ENCODE assay signal across 14 mouse cellular contexts in genomic region chr2:11612939-11613338, GRCm38 (mm10). TPM values are rescaled to one million over a fixed set of nuclear protein-coding genes. Genes with fewer than 3 reads are reported as not detected.
"Had no signal": no experiment of that assay in that cellular context is flagged by ENCODE, and none has a peak within 500 bp of the region (broad histone marks: within the 10 kb centered on the region; RNA-seq: fewer than 3 reads in every experiment).

No protein-coding gene starts in this region.

RNA-seq across cellular contexts. Expression of gene Gm17490, which starts 13.1 kb away (rescaled TPM):
- total RNA-seq: neutrophil, adult 5-6 weeks had no signal
- polyA plus RNA-seq: neural tube, embryonic 13.5 days; neural tube, embryonic 14.5 days; neural tube, embryonic 15.5 days; small intestine, adult 2 months; spleen, adult 2 months; stomach, embryonic 14.5 days; stomach, embryonic 15.5 days; stomach, embryonic 16.5 days; stomach, postnatal 0 days; testis, adult 2 months; thymus, adult 2 months; thymus, postnatal 0 days; urinary bladder, adult 2 months had no signal

RNA-seq across cellular contexts. Expression of gene Il2ra, which starts 29.7 kb away (rescaled TPM):
- polyA plus RNA-seq: neural tube, embryonic 14.5 days; neural tube, embryonic 15.5 days; stomach, embryonic 14.5 days; stomach, embryonic 16.5 days; stomach, postnatal 0 days had no signal
